Mouse (Mus musculus) embryonic fibroblast, embryonic 13.5 days (primary cell): Measurements from ENCODE around the gene Lgr5.

ENCODE experiments used
- CTCF ChIP-seq: IDR thresholded peaks from 2 replicates; pipeline ENCODE4 v1.5.1; 2011; ENCODE audit warnings: mild to moderate bottlenecking, control low read depth, low read length, moderate library complexity, borderline replicate concordance; ENCODE audit not compliant: insufficient read depth
- POLR2A ChIP-seq: IDR thresholded peaks from 2 replicates; pipeline ENCODE4 v1.6.1; 2011; ENCODE audit warnings: low read depth, mild to moderate bottlenecking, control low read depth, low read length, moderate library complexity

GRCm38 (mm10) chr10:115473213-115473961 lies 114.2 kb downstream of the Lgr5 start:
- TF ChIP-seq CTCF (no peak), POLR2A (no peak)
